Mouse (Mus musculus) pancreas, adult 10 weeks (tissue): ENCODE measurements around the gene Vmn2r37. TPM values are rescaled to one million over a fixed set of nuclear protein-coding genes. Genes with fewer than 3 reads are reported as not detected.

ENCODE experiments used
- polyA plus RNA-seq: library from polyadenylated mRNA; stranded (reverse); fragments of 350-450 nt; fragmentation: Illumina TruSeq; extraction: RNeasy Lipid Tissue Mini Kit (QIAGEN cat#74804); gene quantifications from one replicate; pipeline ENCODE4 v1.2.3, GENCODE M21; 2015; ENCODE audit warnings: low read depth, low replicate concordance; ENCODE audit not compliant: insufficient read depth

Vmn2r37 gene
- not detected for polyA plus RNA-seq

DNA sequence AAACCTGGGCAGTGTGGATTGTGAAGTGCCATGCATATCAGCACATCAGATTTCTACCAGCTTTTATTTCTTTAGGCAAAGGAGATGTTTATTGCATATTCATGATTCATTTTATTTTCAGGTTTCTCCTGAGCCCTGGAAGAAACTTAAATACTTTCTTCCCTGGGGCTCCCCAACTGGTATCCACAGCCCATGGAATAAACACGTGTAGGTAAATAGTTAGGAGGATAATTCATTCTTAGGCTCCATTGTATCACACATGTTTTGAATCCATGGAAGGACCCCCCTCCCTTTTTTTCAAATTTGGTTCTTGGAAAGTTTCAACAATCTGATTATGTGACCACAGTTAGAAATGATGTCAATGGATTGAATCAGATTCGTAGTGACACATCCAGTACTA, at the start of gene Vmn2r37:
Vmn2r37 (minus strand) TSS at position 101 of the 400 bp plus-strand sequence.

Other genes starting within 250 kb of the Vmn2r37 start
- gene Vmn2r39, start 192.9 kb downstream of the Vmn2r37 start, polyA plus RNA-seq: not detected
- not detected for gene Vmn2r38, start 125.8 kb downstream of the Vmn2r37 start, polyA plus RNA-seq